Mouse (Mus musculus) cortical plate, adult 2 months (tissue): Measurements from ENCODE around the gene Arhgef25. TPM values are rescaled to one million over a fixed set of nuclear protein-coding genes. Genes with fewer than 3 reads are reported as not detected.

Experiments used
- H3K27ac ChIP-seq: fragments of 200-500 bp; 2 replicates; pipeline ENCODE4 v1.5.1; 2012; ENCODE audit warnings: low read length, control low read depth, inconsistent platforms; ENCODE audit not compliant: insufficient read depth
- H3K4me1 ChIP-seq: fragments of 200-500 bp; 2 replicates; pipeline ENCODE4 v1.6.1; 2011; ENCODE audit warnings: low read length; ENCODE audit not compliant: control insufficient read depth, insufficient read depth
- H3K4me3 ChIP-seq: fragments of 200-500 bp; 2 replicates; pipeline ENCODE4 v1.5.1; 2011; ENCODE audit warnings: mild to moderate bottlenecking, low read length, control low read depth; ENCODE audit not compliant: insufficient read depth
- CTCF ChIP-seq: fragments of 200-500 bp; IDR thresholded peaks from 2 replicates; pipeline ENCODE4 v1.5.1; 2011; ENCODE audit warnings: mild to moderate bottlenecking, control low read depth, low read length; ENCODE audit not compliant: insufficient read depth; ENCODE audit errors: extremely low read depth
- POLR2A ChIP-seq: fragments of 200-500 bp; IDR thresholded peaks from 2 replicates; pipeline ENCODE4 v1.6.1; 2011; ENCODE audit warnings: mild to moderate bottlenecking, low read length, control low read depth; ENCODE audit not compliant: insufficient read depth; ENCODE audit errors: extremely low read depth
- polyA plus RNA-seq: library from polyadenylated mRNA; depleted of rRNA; stranded (reverse); fragments of >200 nt; gene quantifications from 2 replicates; pipeline ENCODE4 v1.2.3, GENCODE M21; 2012

Gene Arhgef25
- polyA plus RNA-seq, 1 experiment, result 225 TPM

DNA sequence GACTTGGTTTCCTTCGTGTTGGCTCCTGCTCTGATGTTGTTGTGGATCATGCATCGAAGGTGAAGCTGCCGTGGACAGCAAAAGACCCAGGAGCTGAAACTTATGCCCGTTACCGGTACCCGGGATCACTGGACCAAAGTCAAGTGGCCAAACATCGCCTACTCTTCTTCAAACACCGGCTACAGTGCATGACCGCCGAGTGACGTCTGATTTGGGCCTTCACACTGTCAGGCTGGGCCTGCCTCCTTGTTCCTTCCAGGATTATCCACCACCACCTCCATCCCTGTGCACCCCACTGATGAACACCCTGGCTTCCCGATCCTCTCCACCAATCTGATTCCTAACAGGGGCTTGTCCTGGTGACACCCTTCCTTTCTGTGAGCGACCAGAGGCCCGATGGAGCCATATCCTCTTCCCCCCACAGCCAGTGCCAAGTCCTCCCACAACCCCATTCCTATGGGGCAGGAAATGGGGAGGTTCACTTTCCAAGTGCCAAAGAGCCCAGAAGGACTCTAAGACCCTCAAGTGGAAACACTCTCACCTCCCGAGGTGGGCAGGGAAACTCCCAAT lies 18.2 kb downstream of the Arhgef25 start:
- no peak for TF ChIP-seq CTCF
- no peak for TF ChIP-seq POLR2A
- H3K4me1 ChIP-seq, result peaks cover 2% of the 10 kb centered on the region; the same call in 1 of the 2 replicates
- no peak overlapping the region for H3K27ac ChIP-seq
- no peak overlapping the region for H3K4me3 ChIP-seq

DNA sequence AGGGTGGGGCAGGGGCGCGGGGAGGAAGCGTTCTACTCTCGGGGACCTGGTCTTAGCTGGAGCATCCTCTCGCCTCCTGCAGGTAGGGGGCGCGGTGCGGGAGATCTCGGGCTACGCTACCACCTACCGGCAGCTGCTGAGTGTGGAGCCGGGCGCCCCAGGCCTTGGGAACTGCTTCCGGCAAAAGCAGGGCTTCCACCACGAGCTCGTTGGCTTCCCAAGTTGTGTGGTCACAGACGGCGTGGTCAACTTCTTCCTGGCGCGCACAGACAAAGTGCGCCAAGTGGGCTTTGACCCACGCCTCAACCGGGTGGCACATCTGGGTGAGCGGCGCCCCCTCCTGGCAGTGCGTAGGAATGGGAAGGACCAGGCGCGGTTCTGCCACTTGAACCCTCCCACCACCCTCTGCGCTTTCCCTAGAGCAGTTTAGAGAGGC lies 19.0 kb downstream of the Arhgef25 start:
- peaks cover 2% of the 10 kb centered on the region; the same call in 1 of the 2 replicates for H3K4me1 ChIP-seq
- TF ChIP-seq POLR2A (no peak), CTCF (peak; percentile 56)
- 0 out of 2 replicates have a peak overlapping the region, but pooled peaks have one; percentile 5 for H3K4me3 ChIP-seq
- H3K27ac ChIP-seq, result no peak overlapping the region

DNA sequence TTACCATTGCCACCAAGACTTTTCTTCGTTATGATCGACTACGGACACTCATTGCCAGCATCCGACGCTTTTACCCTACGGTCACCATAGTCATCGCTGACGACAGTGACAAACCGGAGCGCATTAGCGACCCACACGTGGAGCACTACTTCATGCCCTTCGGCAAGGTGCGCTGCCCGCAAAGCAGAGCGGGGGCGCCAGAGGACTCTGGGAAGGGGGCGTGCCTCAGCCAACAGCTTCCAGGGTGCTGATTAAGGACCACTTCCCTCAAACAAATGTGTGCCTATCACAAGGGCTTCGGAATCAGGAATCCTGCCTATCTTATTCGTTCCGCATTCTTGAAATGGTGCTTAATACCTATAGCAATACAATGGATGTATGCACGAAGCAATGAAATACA lies 19.9 kb downstream of the Arhgef25 start:
- Histone ChIP-seq H3K4me3 (no peak overlapping the region), H3K4me1 (peaks cover 2% of the 10 kb centered on the region; the same call in 1 of the 2 replicates), H3K27ac (no peak overlapping the region)
- TF ChIP-seq CTCF (no peak), POLR2A (no peak)

DNA sequence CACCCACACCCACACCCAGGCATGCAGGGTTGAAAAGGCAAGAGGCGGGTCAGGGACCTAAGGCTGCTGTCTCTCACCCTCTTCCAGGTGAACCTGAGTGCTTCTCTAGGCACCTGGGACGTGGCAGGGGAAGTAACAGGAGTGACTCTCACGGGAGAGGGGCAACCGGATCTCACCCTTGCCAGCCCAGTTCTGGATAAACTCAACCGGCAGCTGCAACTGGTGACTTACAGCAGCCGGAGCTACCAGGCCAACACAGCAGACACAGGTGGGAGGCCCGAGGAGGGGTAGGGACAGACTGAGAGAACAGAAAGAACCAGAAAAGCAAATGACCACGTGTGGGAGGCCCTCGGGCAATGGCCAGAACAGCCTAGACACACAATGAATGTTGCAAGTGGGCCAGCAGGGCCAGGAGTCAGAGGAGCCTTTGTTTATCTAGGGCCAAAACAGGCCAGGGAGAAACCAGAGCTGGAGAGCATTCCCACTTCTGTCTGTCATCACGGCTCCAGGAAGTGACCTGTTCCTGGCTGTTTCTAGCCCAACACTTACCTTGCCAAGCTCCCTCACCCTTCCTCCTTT lies 22.2 kb downstream of the Arhgef25 start:
- Histone ChIP-seq H3K4me1 (peaks cover 2% of the 10 kb centered on the region; the same call in 1 of the 2 replicates), H3K27ac (no peak overlapping the region), H3K4me3 (no peak overlapping the region; the same call in 1 of the 2 replicates)
- no peak for TF ChIP-seq CTCF
- TF ChIP-seq POLR2A, result no peak

DNA sequence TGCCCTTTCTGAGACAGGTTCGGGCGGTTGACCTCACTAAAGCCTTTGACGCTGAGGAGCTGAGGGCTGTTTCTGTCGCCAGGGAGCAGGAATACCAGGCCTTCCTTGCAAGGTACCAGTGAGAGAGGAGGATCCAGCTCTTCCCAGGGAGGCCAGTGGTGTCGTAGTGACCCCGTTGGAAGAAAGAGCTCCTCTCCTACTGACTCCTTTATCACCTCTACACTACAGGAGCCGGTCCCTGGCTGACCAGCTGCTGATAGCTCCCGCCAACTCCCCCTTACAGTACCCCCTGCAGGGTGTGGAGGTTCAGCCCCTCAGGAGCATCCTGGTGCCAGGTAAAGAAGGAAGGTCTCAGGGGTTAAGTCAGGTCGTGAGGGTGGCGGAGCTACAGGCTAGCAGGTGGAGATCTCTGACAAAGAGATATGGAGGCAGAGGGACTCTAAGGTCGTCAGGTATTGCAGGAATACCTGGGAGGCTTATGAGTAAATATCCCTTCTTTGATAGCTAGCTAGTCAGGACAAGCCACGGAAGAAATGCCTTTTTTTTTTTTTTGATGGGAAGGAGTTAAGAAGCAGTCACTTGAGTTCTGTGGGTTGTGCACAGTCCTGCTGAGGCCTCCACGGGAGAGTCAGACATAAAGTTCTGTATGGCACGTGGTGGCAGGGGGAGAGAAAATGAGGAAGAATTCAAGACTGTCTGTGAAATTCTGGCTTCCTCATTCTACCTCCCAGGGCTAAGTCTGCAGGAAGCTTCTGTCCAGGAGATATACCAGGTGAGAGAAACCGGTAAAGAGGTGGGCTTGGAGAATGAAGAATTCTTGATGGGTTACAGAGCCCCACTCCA lies 22.9 kb downstream of the Arhgef25 start:
- peak overlapping the region; percentile 94 for H3K4me3 ChIP-seq

DNA sequence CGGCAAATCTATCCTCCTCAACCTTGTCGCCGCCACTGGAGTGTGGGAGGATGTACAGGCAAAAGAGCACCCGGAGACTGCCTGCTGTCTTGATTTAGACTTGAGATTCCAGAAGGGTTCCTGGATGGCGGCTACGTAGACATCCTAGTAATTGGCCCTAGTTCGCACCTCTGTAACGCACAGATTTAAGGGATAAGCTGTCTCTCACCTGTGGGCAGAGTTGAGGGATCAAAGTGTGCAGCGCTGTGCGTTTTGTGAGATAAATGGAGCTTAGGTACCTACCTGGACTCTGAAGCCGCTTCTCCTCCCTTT lies 23.5 kb downstream of the Arhgef25 start:
- H3K27ac ChIP-seq, result 0 out of 2 replicates have a peak overlapping the region, but pooled peaks have one; percentile 93
- no peak for TF ChIP-seq CTCF
- TF ChIP-seq POLR2A, result no peak
- H3K4me3 ChIP-seq, result peak overlapping the region; percentile 94
- peaks cover 2% of the 10 kb centered on the region; the same call in 1 of the 2 replicates for H3K4me1 ChIP-seq

More for the DNA sequence above, 22.9 kb downstream of the Arhgef25 start:
- TF ChIP-seq POLR2A, result no peak
- no peak for TF ChIP-seq CTCF
- H3K4me1 ChIP-seq, result peaks cover 2% of the 10 kb centered on the region; the same call in 1 of the 2 replicates
- no peak overlapping the region for H3K27ac ChIP-seq

DNA sequence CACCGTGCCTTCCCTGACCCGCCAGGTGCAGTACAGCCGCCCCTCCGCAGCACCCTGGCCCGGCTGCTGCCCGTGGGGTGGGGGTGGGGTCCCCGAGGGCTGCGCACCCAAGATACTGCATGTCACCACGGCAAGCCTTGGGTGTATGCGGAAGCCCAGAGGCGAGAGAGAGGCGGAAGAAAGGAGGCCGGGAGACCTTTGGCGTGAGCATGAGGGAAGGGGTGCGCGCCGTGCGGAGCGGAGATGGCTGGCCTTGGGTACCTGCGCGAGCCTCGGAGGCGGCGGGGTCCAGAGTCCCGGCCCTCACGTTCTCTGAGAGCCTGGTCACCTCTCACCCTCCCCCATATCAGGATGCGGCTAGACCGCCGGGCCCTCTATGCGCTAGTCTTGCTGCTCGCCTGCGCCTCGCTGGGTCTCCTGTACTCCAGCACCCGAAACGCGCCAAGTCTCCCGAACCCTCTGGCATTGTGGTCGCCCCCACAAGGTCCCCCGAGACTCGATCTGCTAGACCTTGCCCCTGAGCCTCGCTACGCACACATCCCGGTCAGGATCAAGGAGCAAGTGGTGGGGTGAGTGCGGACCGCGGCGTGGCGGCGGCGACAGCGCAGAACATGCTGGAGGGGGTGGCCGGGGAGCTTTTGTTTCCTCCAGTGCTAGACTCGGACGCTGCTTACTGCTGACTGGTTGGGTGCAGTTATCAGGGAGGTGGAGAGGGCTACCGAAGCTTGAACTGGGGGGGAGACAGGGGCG lies 24.1 kb downstream of the Arhgef25 start:
- Histone ChIP-seq H3K4me1 (peaks cover 2% of the 10 kb centered on the region; the same call in 1 of the 2 replicates), H3K4me3 (peak overlapping the region; percentile 94)
- TF ChIP-seq POLR2A, result 0 out of 2 replicates have a peak, but pooled peaks have one; percentile 20
- TF ChIP-seq CTCF, result no peak

DNA sequence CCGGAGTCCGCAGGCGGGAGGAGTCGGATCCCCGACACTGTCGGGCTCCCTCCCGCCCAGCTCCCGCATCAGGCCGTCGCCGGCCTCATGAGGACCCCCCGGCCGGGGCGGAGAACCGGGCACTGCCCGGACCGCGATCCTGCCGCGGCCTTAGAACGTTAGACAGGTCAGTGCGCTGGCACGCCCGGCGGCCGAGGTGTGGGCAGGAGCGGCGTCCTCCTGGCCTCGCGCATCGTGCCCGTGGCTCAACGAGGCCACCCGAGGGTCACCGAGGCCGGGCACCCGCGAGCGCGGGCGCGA lies 24.6 kb downstream of the Arhgef25 start:
- Histone ChIP-seq H3K4me1 (peaks cover 2% of the 10 kb centered on the region; the same call in 1 of the 2 replicates), H3K4me3 (peak overlapping the region; percentile 94), H3K27ac (peak overlapping the region; percentile 93)
- TF ChIP-seq POLR2A, result no peak
- no peak for TF ChIP-seq CTCF

More for the DNA sequence above, 24.1 kb downstream of the Arhgef25 start:
- peak overlapping the region; percentile 93 for H3K27ac ChIP-seq
